Mouse (Mus musculus) stomach, embryonic 15.5 days (tissue): Measurements from ENCODE around the gene Abca6. TPM values are rescaled to one million over a fixed set of nuclear protein-coding genes. Genes with fewer than 3 reads are reported as not detected.

Experiments
- ATAC-seq: fragments of 200-750 bp; cut with Nextera tagmentation; 2 replicates; pipeline ENCODE4 v1.8.0; 2017; ENCODE audit warnings: low read depth, moderate number of reproducible peaks, moderate TSS enrichment; ENCODE audit not compliant: insufficient read depth, low FRiP score
- H3K27ac ChIP-seq: fragments of 300-500 bp; sonication (generic); 2 replicates; pipeline ENCODE4 v1.5.1; 2015; ENCODE audit warnings: mild to moderate bottlenecking, inconsistent platforms
- H3K27me3 ChIP-seq: fragments of 300-500 bp; sonication (generic); replicated peaks from 2 replicates; pipeline ENCODE4 v1.6.1; 2015; ENCODE audit warnings: inconsistent platforms
- H3K36me3 ChIP-seq: fragments of 300-500 bp; sonication (generic); 2 replicates; pipeline ENCODE4 v1.6.1; 2015; ENCODE audit warnings: inconsistent platforms
- H3K4me1 ChIP-seq: fragments of 300-500 bp; sonication (generic); 2 replicates; pipeline ENCODE4 v1.6.1; 2015; ENCODE audit warnings: inconsistent platforms
- H3K4me2 ChIP-seq: fragments of 300-500 bp; sonication (generic); 2 replicates; pipeline ENCODE4 v1.6.1; 2015; ENCODE audit warnings: mild to moderate bottlenecking, inconsistent platforms
- H3K4me3 ChIP-seq: fragments of 300-500 bp; sonication (generic); replicated peaks from 2 replicates; pipeline ENCODE4 v1.5.1; 2015; ENCODE audit warnings: inconsistent platforms
- H3K9ac ChIP-seq: fragments of 300-500 bp; sonication (generic); 2 replicates; pipeline ENCODE4 v1.6.1; 2015; ENCODE audit warnings: inconsistent platforms
- H3K9me3 ChIP-seq: fragments of 300-500 bp; sonication (generic); 2 replicates; pipeline ENCODE4 v1.6.1; 2016; ENCODE audit warnings: inconsistent platforms
- WGBS: fragments of 180-500 bp; shearing (Covaris S2); methylation state at CpG from one replicate; pipeline ENCODE4 v1.1.7; 2015; 5-methylcytosine and 5-hydroxymethylcytosine counted together
- polyA plus RNA-seq: library from polyadenylated mRNA; unstranded; fragments of >200 nt; fragmentation: Nextera tagmentation; extraction: Ambion mirVana; gene quantifications from 2 replicates; pipeline ENCODE4 v1.2.1, GENCODE M21; 2015

Abca6 gene
- 0.59 and 0.83 TPM in 2 replicates for polyA plus RNA-seq

DNA sequence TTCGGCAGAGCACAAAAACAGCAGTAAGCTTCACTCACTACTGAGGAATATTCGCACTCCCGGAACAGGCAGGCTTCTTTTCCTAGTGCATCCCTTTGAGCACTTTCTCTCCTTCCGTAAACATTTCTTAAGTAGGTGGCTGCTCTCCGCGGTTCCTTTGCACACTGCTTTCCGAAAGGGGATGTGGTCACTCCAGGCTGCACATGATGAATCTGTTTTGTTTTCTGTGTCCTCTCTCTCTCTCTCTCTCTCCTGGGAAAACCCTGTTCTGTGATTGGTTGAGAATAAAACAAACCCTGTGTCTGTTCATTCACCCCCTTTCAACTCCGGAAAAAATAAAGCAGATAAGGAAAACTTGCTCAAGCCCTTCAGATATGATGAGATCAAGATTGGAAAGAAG, at the start of gene Abca6:
Abca6 (minus strand) TSS at position 243 of the 400 bp plus-strand sequence.
- H3K36me3 ChIP-seq: no peaks in the 10 kb centered on the region
- no peak within 1 kb of the TSS for H3K27ac ChIP-seq
- ATAC-seq: no peak
- H3K4me3 ChIP-seq: peak within 1 kb of the TSS; percentile 24; the same call in 1 of the 2 replicates
- H3K27me3 ChIP-seq: no peaks in the 10 kb centered on the region
- no peaks in the 10 kb centered on the region for H3K9me3 ChIP-seq
- H3K4me1 ChIP-seq: no peaks in the 10 kb centered on the region
- peak within 1 kb of the TSS; percentile 41 for H3K4me2 ChIP-seq
- WGBS: 10% methylated on average over 8 of the region's 8 CpGs
- H3K9ac ChIP-seq: no peak within 1 kb of the TSS

DNA sequence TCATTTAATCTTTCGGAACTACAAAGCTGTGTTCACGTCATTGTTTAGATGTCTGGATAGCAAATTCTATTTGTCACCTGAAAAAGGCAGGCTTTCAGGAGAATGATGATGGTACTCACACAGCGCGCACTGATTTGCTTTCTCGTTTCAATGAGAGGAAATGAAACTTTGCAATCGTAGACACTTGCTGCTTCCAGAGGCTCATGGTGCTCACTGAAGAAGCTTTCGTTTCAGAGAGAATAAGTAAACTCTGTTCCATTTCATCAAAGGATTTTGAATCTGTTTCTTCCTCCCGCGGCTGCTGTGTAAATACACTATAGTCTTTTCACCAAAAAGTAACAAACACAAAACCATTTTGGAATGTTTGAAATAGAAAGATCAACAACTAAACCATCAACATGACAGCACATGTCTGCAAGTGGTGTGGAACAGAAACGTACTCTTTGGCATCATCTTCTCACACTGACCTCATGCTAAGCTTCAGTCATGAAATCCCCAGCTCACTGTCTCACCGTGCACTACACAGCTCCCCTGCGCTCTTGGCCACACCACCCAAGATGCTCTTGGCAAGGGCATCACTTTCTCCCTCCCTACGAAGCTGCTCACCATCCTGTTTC, 46.4 kb upstream of the Abca6 start:
- no peaks in the 10 kb centered on the region for H3K9me3 ChIP-seq
- H3K27ac ChIP-seq: no peak overlapping the region
- no peak for ATAC-seq
- H3K4me2 ChIP-seq: no peak overlapping the region
- H3K36me3 ChIP-seq: no peaks in the 10 kb centered on the region
- H3K4me3 ChIP-seq: no peak overlapping the region
- no peaks in the 10 kb centered on the region for H3K27me3 ChIP-seq
- 72% methylated on average over 13 of the region's 13 CpGs for WGBS
- no peak overlapping the region for H3K9ac ChIP-seq
- H3K4me1 ChIP-seq: no peaks in the 10 kb centered on the region

GRCm38 (mm10) chr11:110290586-110290985, 39.0 kb upstream of the Abca6 start:
- no peaks in the 10 kb centered on the region for H3K4me1 ChIP-seq
- no peak overlapping the region for H3K4me2 ChIP-seq
- H3K27ac ChIP-seq: no peak overlapping the region
- no peaks in the 10 kb centered on the region for H3K36me3 ChIP-seq
- no peaks in the 10 kb centered on the region for H3K9me3 ChIP-seq
- WGBS: 78% methylated on average over 2 of the region's 2 CpGs
- ATAC-seq: no peak
- no peak overlapping the region for H3K9ac ChIP-seq
- H3K27me3 ChIP-seq: no peaks in the 10 kb centered on the region
- no peak overlapping the region for H3K4me3 ChIP-seq

- no peaks in the 10 kb centered on the region for H3K4me1 ChIP-seq
- ATAC-seq: no peak
- H3K4me2 ChIP-seq: no peak overlapping the region
- H3K27ac ChIP-seq: no peak overlapping the region
- H3K4me3 ChIP-seq: no peak overlapping the region
- H3K27me3 ChIP-seq: no peaks in the 10 kb centered on the region
- H3K9me3 ChIP-seq: no peaks in the 10 kb centered on the region
- H3K9ac ChIP-seq: no peak overlapping the region
- no peaks in the 10 kb centered on the region for H3K36me3 ChIP-seq
- 79% methylated on average over 3 of the region's 3 CpGs for WGBS
These were observed 36.8 kb upstream of the Abca6 start for GRCm38 (mm10) chr11:110288423-110288822.

- Histone ChIP-seq H3K27ac (no peak overlapping the region), H3K9me3 (no peaks in the 10 kb centered on the region), H3K4me3 (no peak overlapping the region), H3K4me1 (no peaks in the 10 kb centered on the region), H3K4me2 (no peak overlapping the region), H3K27me3 (no peaks in the 10 kb centered on the region), H3K36me3 (no peaks in the 10 kb centered on the region), H3K9ac (no peak overlapping the region)
- WGBS: 57% methylated on average over 9 of the region's 9 CpGs
- no peak for ATAC-seq
These were observed 36.1 kb upstream of the Abca6 start for GRCm38 (mm10) chr11:110287694-110288093.

DNA sequence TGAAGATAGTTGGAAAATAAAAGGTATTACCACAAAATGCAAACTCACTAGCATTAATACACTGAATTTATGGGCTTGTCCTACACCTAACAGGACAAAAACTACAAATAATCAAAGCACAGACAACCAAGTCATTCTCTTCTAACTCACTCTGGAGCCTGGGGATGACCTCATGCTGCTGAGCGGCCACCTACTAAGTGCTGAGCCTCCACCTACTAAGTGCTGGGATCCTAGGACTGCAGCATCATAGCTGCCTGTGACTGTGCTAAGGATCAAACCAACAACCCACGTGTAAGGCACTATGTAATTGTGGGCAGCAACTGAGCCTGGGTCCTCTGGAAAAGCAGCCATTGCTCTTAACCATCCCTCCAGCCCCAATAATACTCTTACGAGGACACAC, 34.8 kb upstream of the Abca6 start:
- no peak overlapping the region for H3K27ac ChIP-seq
- H3K4me1 ChIP-seq: no peaks in the 10 kb centered on the region
- no peaks in the 10 kb centered on the region for H3K9me3 ChIP-seq
- 78% methylated on average over 3 of the region's 3 CpGs for WGBS
- H3K27me3 ChIP-seq: no peaks in the 10 kb centered on the region
- H3K4me2 ChIP-seq: no peak overlapping the region
- no peak for ATAC-seq
- H3K36me3 ChIP-seq: no peaks in the 10 kb centered on the region
- no peak overlapping the region for H3K9ac ChIP-seq
- H3K4me3 ChIP-seq: no peak overlapping the region

- H3K4me2 ChIP-seq: no peak overlapping the region
- WGBS: 71% methylated on average over 10 of the region's 10 CpGs
- no peaks in the 10 kb centered on the region for H3K9me3 ChIP-seq
- no peak overlapping the region for H3K4me3 ChIP-seq
- no peak overlapping the region for H3K9ac ChIP-seq
- no peak for ATAC-seq
- H3K4me1 ChIP-seq: no peaks in the 10 kb centered on the region
- H3K27ac ChIP-seq: no peak overlapping the region
- no peaks in the 10 kb centered on the region for H3K36me3 ChIP-seq
- no peaks in the 10 kb centered on the region for H3K27me3 ChIP-seq
These were observed 33.3 kb upstream of the Abca6 start for GRCm38 (mm10) chr11:110284849-110285248.

GRCm38 (mm10) chr11:110284185-110284787, 32.7 kb upstream of the Abca6 start:
- no peak overlapping the region for H3K4me3 ChIP-seq
- no peaks in the 10 kb centered on the region for H3K36me3 ChIP-seq
- no peak for ATAC-seq
- 76% methylated on average over 9 of the region's 9 CpGs for WGBS
- H3K4me2 ChIP-seq: no peak overlapping the region
- H3K9me3 ChIP-seq: no peaks in the 10 kb centered on the region
- H3K4me1 ChIP-seq: no peaks in the 10 kb centered on the region
- H3K9ac ChIP-seq: no peak overlapping the region
- H3K27ac ChIP-seq: no peak overlapping the region
- H3K27me3 ChIP-seq: no peaks in the 10 kb centered on the region

- Histone ChIP-seq H3K36me3 (no peaks in the 10 kb centered on the region), H3K4me1 (no peaks in the 10 kb centered on the region), H3K27me3 (no peaks in the 10 kb centered on the region), H3K27ac (no peak overlapping the region), H3K9me3 (no peaks in the 10 kb centered on the region), H3K9ac (no peak overlapping the region), H3K4me3 (no peak overlapping the region), H3K4me2 (no peak overlapping the region)
- ATAC-seq: no peak
- 63% methylated on average over 3 of the region's 3 CpGs for WGBS
These were observed 23.2 kb upstream of the Abca6 start for GRCm38 (mm10) chr11:110274794-110275193.

DNA sequence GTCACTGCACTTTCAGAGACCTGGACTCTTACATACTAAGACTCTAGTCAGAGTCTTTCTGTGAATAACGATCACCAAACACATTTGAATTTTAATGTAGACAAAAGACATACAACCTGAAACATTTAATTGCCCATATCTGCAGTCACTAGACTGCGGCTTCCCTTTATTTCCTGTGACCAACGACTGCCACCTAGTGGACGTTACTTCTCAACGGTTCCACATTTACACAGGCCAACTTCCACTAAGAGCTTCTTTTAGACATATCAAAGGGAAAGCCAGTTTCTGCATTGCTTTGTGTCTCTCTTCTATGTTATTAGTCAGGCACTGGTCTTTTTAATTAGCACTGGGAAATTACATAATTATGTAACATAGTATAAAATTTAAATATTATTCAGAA, 20.2 kb upstream of the Abca6 start:
- WGBS: 5% methylated on average over 5 of the region's 5 CpGs
- H3K9me3 ChIP-seq: no peaks in the 10 kb centered on the region
- H3K27ac ChIP-seq: no peak overlapping the region
- H3K9ac ChIP-seq: no peak overlapping the region
- no peak overlapping the region for H3K4me2 ChIP-seq
- H3K4me1 ChIP-seq: no peaks in the 10 kb centered on the region
- H3K36me3 ChIP-seq: no peaks in the 10 kb centered on the region
- no peaks in the 10 kb centered on the region for H3K27me3 ChIP-seq
- H3K4me3 ChIP-seq: no peak overlapping the region
- ATAC-seq: no peak

GRCm38 (mm10) chr11:110268244-110268844, 16.8 kb upstream of the Abca6 start:
- H3K27me3 ChIP-seq: no peaks in the 10 kb centered on the region
- WGBS: 35% methylated on average over 8 of the region's 8 CpGs
- H3K27ac ChIP-seq: no peak overlapping the region
- no peaks in the 10 kb centered on the region for H3K4me1 ChIP-seq
- no peak; the same call in 1 of the 2 replicates for ATAC-seq
- no peak overlapping the region for H3K9ac ChIP-seq
- H3K4me2 ChIP-seq: no peak overlapping the region; the same call in 1 of the 2 replicates
- no peaks in the 10 kb centered on the region for H3K9me3 ChIP-seq
- no peak overlapping the region for H3K4me3 ChIP-seq
- no peaks in the 10 kb centered on the region for H3K36me3 ChIP-seq

DNA sequence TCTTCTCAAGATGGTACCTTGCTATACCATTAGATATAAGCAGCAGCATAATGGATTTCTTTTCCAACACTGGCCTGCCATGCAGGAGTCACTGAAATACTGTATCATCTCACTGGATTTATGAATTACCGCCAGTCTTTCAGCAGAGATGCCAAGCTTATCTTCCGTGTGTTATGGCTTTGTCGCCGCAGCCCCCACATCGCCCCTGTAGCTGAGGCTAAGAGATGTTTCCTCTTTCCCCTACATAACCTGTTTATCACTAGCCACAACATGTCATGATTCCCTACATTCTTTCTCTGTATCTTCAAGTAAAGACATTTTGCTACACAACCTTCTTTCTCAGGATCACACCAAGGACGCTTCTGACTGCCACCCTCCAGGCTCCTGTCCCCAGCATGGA, 15.7 kb upstream of the Abca6 start:
- Histone ChIP-seq H3K9ac (no peak overlapping the region), H3K4me3 (no peak overlapping the region), H3K4me1 (no peaks in the 10 kb centered on the region), H3K9me3 (no peaks in the 10 kb centered on the region), H3K27ac (no peak overlapping the region), H3K36me3 (no peaks in the 10 kb centered on the region), H3K4me2 (no peak overlapping the region), H3K27me3 (no peaks in the 10 kb centered on the region)
- ATAC-seq: no peak
- WGBS: 87% methylated on average over 6 of the region's 6 CpGs
